Mouse (Mus musculus) megakaryocyte progenitor cell, adult 5-6 weeks (primary cell): ENCODE data around the gene Lcn9. TPM values are rescaled to one million over a fixed set of nuclear protein-coding genes. Genes with fewer than 3 reads are reported as not detected.
"Not testable (repeated sequence)": the region's sequence is repeated elsewhere in the genome, so short reads cannot be mapped to it uniquely, and the experiment has no call there.

Source experiments
- ATAC-seq: replicated peaks from 2 replicates; pipeline ENCODE4 v1.8.0; 2016; ENCODE audit warnings: mild to moderate bottlenecking, moderate TSS enrichment, inconsistent platforms; ENCODE audit not compliant: poor library complexity
- total RNA-seq, 2 experiments: library from RNA; stranded (forward) in 1 of 2; stranded (reverse) in 1 of 2; fragments of 157-497, 149-512 nt in 1 of 2; fragments of 200-1000 nt in 1 of 2; gene quantifications; 2 replicates each; pipeline versions ENCODE4 v1.2.3 to v1.2.4; 2015 to 2017

The Lcn9 gene
- not detected in 2 replicates for total RNA-seq (2015)
- not detected in 2 replicates for total RNA-seq (2017)

- no peak for ATAC-seq
These were observed at the start of gene Lcn9 for GRCm38 (mm10) chr2:25822806-25823205. Lcn9 (plus strand) TSS chr2:25823153.

- no peak for ATAC-seq
These were observed 49.4 kb upstream of the Lcn9 start for GRCm38 (mm10) chr2:25773507-25773906.

DNA sequence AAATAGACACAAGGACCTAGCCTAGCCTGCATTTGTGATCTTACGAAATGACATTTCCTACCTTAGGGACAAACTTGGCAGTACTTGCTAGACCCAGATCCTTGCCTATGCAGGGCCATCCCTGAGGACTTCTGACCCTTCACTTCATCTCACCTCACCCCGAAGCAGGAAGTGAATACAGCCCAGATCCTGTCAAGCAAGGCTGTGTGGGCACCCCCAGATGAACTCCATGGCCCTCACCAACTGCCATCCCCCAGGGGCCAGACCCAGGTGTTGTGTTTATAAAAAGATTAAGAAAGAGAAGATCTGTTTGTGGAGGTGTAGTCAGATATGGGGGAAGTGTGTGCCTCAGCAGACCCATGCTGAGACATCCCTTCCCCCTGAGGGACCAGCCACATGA, 48.3 kb upstream of the Lcn9 start:
- no peak for ATAC-seq

- no peak for ATAC-seq
These were observed 47.0 kb upstream of the Lcn9 start for GRCm38 (mm10) chr2:25775991-25776390.

GRCm38 (mm10) chr2:25776717-25777116, 46.2 kb upstream of the Lcn9 start, which contains the start of gene Lcn11:
Lcn11 (plus strand) TSS chr2:25777017.
- no peak for ATAC-seq

DNA sequence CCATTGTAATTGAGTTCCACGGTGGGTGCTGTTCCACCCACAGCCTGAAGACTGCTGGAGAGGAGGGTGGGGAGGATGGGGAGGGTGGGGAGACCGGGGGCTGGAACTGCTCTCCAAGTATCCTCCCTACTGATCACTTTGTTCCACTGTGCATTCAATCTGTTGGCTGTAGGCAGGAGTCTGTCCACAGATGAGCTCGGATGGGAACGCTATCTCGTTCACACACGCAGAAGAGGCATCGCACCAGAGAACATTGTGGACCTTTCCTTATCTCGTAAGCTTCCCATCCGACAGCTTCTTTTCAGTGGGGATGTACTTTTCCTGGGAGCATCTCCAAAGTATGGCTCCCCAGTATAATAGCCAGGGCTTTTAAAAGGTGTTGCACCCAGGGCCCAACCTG, 43.9 kb upstream of the Lcn9 start:
- no peak for ATAC-seq

- ATAC-seq: no peak
These were observed 42.0 kb upstream of the Lcn9 start for GRCm38 (mm10) chr2:25780921-25781320.

GRCm38 (mm10) chr2:25781957-25782356, 41.0 kb upstream of the Lcn9 start, which contains the start of gene Gm13539:
Gm13539 (plus strand) TSS chr2:25782257.
- no peak for ATAC-seq

DNA sequence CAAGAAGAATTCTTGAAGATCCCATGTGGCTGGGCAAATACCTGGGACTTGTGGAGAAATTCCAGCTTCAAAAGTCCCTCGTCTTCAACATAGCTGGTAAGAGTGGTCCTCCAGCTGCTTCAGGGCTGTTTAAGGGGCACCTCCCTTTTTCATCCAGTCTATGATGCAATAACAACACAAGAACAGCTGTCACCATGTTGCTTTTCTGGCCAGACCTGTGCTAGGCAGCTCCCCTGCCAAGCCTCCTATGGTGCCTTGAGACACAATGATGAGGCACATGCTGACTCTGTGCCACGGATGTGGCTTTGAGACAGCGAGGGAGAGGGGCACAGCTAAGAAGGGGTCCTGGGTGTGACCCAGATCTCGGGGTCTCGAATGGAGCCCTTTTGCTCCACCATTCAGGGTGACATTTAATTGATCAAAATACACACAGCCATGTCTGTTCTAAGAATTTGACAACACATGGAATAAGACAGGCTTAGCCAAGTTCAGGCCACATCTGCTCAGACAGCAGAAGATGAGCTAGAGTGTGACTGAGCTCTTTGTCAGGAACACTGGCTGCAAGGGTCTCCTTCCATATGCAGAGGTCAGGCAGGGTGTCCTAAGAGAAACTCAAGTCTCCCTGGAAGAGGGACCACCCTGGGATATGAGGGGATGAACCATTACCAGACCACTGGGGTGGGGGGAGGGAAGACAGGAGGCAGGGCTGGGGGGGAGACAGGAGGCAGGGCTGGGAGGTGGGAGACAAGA, 37.2 kb upstream of the Lcn9 start:
- ATAC-seq: no peak

- no peak for ATAC-seq
These were observed 33.9 kb upstream of the Lcn9 start for GRCm38 (mm10) chr2:25789092-25789491.

GRCm38 (mm10) chr2:25797635-25798034, 25.3 kb upstream of the Lcn9 start:
- no peak for ATAC-seq

DNA sequence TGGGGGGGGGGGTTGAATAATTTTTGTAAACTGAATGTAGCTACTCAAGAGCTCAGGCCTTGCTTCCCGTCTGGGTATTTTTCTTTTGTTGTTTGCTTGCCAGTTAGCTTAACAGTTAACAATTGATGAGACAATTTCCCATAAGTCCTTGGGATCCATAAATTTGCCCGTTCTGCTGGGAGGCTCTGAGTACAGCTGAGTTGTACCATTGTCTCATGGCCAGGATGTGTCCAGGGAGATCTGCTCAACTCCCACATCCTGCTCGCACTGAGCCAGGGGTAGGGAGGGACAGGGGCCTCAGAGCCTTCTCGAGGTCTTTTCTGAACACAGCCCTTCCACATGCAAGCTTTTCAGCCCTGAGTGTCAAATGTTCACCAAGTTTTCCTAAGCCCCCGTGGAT, 24.9 kb upstream of the Lcn9 start:
- no peak for ATAC-seq

DNA sequence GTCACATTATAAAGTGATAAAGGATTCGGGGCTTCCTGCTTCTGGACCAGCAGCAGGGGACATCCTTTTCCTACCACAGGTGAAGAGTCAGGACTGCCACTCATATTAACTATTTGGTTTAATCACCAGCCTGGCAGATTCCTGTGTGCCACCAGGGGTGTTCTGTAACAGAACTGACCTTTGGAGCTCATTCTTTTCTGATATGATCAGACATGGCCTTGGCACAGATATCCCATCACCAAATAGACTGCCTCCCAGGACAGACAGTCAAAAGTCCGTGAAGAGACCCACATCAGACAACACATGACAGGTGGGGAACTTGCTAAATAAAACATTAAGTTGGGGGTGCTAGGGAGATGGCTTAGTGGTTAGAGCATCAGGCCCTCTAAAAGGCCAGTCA, 11.2 kb upstream of the Lcn9 start:
- no peak for ATAC-seq

DNA sequence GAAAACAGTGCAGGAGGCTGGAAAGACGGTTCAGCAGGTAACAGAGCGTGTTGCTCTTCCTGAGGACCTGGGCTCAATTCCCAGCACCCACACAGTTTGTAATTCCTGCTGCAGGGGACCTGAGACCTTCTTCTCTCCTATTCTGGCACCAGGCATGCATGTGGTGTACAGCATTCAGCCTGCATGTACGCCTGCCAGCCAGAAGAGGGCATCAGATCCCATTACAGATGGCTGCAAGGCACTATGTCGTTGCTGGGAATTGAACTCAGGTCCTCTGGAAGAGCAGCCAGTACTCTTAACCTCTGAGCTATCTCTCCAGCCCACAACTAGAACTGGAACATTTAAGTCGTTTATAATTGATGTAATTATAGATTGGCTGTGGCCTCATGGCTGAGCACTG, 9.6 kb upstream of the Lcn9 start:
- no peak for ATAC-seq

DNA sequence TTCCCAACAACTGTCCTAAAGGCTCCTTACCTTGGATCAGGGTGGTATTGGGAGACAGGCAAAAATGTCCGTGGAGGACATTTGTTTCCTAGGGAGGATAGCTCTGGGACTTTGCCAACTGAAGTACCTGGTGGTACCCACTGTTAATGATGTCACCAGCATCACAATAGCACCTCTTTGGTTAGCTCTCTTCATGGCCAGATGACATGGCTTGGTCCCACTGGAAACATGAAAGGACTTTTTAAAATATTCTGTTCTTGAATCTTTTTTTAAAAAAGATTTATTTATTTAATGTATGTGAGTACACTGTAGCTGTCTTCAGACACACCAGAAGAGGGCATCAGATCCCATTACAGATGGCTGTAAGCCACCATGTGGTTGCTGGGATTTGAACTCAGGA, 7.2 kb upstream of the Lcn9 start, which contains the start of gene Glt6d1:
TSS of gene Glt6d1 (minus strand) at position 101 of the 400 bp plus-strand sequence.
- ATAC-seq: not testable (repeated sequence)

GRCm38 (mm10) chr2:25824751-25825150, 1.8 kb downstream of the Lcn9 start:
- ATAC-seq: no peak

DNA sequence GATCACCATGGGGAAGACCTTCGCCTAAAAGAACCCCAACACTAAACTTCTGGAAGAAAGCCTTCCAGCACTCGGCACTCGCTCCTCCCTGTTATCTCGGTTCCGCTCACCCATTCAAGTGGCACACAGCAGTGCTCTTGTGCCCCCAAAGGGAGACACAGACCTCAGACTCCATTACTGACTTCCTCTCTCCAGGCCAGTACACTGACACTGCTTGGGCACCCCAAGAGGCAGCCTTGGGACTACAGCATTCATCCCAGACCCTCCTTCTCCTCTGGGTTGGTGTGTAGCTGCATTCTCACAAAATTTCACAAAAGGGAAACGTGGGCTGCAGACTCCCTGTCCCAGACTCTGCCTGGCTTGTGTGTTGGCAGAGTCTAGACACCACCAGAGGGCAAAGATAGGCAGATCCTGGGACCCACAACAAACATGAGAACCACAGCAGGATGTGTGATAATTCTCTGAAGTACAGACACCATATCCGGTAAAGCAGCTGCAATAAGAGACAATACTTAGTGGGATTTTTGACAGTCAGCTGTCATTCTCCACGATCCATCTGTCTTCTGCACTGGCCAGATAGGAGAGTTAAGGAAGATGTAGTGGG, 5.5 kb downstream of the Lcn9 start:
- ATAC-seq: peak; percentile 42

DNA sequence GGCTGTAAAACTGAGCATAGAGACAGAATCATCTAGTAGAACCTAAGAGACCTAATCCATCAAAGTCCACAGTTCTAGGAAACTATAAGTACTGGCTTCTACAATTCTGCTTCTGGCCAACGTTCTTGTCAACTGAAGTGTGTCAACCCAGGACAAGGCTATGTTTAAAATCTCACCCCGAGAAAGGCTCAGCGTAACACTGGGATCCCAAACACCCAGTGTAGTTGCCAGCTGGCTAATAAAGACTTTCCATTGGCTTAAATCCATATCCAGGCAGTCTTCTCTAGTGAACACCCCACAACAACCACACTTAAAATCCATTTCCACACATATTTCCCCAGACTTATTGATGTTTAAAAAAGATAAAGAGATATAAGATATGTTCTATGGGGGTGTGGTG, 7.8 kb downstream of the Lcn9 start:
- no peak for ATAC-seq

- peak; percentile 91 for ATAC-seq
These were observed 13.3 kb downstream of the Lcn9 start for GRCm38 (mm10) chr2:25836291-25836690.

- ATAC-seq: no peak
These were observed 19.2 kb downstream of the Lcn9 start for GRCm38 (mm10) chr2:25842161-25842560.

DNA sequence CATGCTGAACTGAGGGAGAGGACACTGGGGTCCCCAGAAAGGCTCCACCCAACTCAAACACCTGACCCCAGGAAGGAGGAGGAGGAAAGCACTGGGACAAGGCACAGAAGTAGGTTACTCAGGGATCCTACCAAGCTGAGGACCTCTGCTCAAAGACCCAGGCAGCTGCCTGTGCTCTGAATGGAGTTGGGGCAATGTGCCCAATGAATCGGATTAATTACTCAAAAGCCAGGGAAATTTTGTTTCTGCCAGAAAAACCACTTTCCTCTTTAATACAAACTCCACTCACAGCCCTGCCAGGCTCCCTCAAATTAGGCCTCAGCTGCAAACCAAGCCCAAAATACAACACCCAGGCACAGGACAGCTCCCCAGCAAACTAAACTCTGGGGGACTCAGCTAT, 19.8 kb downstream of the Lcn9 start:
- no peak for ATAC-seq

DNA sequence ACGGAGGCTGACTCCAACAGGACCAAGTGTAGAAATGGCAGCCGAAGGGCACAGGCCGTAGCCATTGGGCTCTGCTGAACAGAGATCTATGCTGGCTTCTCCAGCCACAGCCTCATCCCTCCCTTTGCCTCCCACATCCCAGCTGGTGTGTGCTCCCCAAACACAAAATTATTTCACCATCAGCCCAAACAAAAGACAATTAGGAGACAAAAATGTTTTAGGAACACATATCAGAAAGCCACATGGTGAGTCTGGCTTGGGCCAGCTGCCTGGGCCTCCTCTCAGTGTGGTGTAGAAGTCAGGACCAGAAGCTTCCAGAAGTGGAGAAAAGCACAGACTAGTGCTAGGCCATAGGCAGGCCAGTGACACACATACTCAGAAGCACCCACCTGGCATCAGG, 21.1 kb downstream of the Lcn9 start:
- no peak for ATAC-seq
